Mouse (Mus musculus) forebrain, embryonic 16.5 days (tissue): Measurements from ENCODE around the gene Abcd3. TPM values are rescaled to one million over a fixed set of nuclear protein-coding genes. Genes with fewer than 3 reads are reported as not detected.

Experiments used
- ATAC-seq: fragments of 200-750 bp; cut with Nextera tagmentation; 2 replicates; pipeline ENCODE4 v1.8.0; 2017; ENCODE audit warnings: mild to moderate bottlenecking, moderate library complexity
- H3K27ac ChIP-seq: fragments of 300-500 bp; sonication (generic); 2 replicates; pipeline ENCODE4 v1.5.1; 2014; ENCODE audit warnings: low read length, control low read depth
- H3K27me3 ChIP-seq: fragments of 300-500 bp; sonication (generic); replicated peaks from 2 replicates; pipeline ENCODE4 v1.6.1; 2014; ENCODE audit warnings: low read length; ENCODE audit not compliant: control insufficient read depth, insufficient read depth
- H3K36me3 ChIP-seq: fragments of 300-500 bp; sonication (generic); 2 replicates; pipeline ENCODE4 v1.6.1; 2014; ENCODE audit not compliant: control insufficient read depth, insufficient read depth
- H3K4me1 ChIP-seq: fragments of 300-500 bp; sonication (generic); replicated peaks from 2 replicates; pipeline ENCODE4 v1.6.1; 2014; ENCODE audit warnings: low read length; ENCODE audit not compliant: control insufficient read depth, insufficient read depth
- H3K4me2 ChIP-seq: fragments of 300-500 bp; sonication (generic); 2 replicates; pipeline ENCODE4 v1.6.1; 2014; ENCODE audit warnings: mild to moderate bottlenecking, low read length, control low read depth
- H3K4me3 ChIP-seq: fragments of 300-500 bp; sonication (generic); replicated peaks from 2 replicates; pipeline ENCODE4 v1.5.1; 2014; ENCODE audit warnings: mild to moderate bottlenecking, low read length, control low read depth
- H3K9ac ChIP-seq: fragments of 300-500 bp; sonication (generic); replicated peaks from 2 replicates; pipeline ENCODE4 v1.6.1; 2014; ENCODE audit warnings: low read depth, low read length, control low read depth
- H3K9me3 ChIP-seq: fragments of 300-500 bp; sonication (generic); 2 replicates; pipeline ENCODE4 v1.6.1; 2016; ENCODE audit warnings: low read length; ENCODE audit not compliant: control insufficient read depth
- WGBS: fragments of 180-500 bp; shearing (Covaris S2); extraction: QIAGEN DNeasy Blood & Tissue Kit; methylation state at CpG from one replicate; pipeline ENCODE4 v1.1.7; 2014; 5-methylcytosine and 5-hydroxymethylcytosine counted together
- polyA plus RNA-seq: library from polyadenylated mRNA; unstranded; fragments of >200 nt; fragmentation: Nextera tagmentation; extraction: Ambion mirVana; gene quantifications from 2 replicates; pipeline ENCODE4 v1.2.1, GENCODE M21; 2015

The Abcd3 gene
- polyA plus RNA-seq, 1 experiment from 2014 or later, result 72.8 TPM

DNA sequence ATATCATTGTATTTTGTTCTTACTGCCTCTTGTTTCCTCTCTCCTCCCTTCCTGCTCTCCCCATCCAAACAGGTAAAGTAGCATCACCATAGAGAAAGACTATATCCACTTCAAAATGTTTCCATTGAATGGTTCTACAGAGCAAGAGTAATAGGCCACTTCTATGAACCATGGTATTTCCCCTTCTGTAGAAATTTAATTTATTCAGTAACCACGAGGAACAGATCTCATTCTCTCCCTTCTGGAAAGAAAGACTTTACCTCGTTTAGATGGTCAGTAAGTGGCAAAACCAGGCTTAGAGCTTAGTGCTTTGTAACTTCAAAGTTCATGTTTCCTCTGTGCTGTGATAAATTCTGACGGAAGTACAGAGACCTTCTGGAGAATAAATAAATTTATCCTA is 28.9 kb upstream of the Abcd3 start:
- Histone ChIP-seq H3K9me3 (no peaks in the 10 kb centered on the region), H3K27ac (no peak overlapping the region), H3K4me2 (no peak overlapping the region), H3K4me1 (no peaks in the 10 kb centered on the region), H3K9ac (no peak overlapping the region), H3K36me3 (no peaks in the 10 kb centered on the region), H3K4me3 (no peak overlapping the region), H3K27me3 (no peaks in the 10 kb centered on the region)
- WGBS, result 54% methylated on average over 3 of the region's 3 CpGs
- no peak for ATAC-seq

DNA sequence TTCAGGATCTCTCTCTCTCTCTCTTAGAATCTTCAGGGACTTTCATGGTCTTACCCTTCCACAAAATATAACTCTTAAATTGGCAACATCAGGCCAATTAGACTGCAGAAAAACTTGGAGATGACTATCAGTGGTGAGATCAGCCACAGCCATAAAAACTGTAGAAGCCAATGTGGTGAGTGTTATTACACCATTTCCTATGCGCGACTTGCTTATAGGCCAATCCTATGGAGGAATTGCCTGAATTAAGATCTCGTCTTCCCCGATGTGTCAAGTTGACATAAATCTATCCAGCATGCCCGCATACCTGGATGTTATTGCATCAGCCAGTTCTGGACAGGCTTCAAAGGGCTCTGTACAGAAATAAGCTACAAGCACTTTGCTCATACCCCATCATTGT is 28.2 kb upstream of the Abcd3 start:
- Histone ChIP-seq H3K36me3 (no peaks in the 10 kb centered on the region), H3K27ac (no peak overlapping the region), H3K27me3 (no peaks in the 10 kb centered on the region), H3K9ac (no peak overlapping the region), H3K4me3 (no peak overlapping the region), H3K4me1 (no peaks in the 10 kb centered on the region), H3K4me2 (no peak overlapping the region), H3K9me3 (no peaks in the 10 kb centered on the region)
- no peak for ATAC-seq
- 92% methylated on average over 5 of the region's 5 CpGs for WGBS

DNA sequence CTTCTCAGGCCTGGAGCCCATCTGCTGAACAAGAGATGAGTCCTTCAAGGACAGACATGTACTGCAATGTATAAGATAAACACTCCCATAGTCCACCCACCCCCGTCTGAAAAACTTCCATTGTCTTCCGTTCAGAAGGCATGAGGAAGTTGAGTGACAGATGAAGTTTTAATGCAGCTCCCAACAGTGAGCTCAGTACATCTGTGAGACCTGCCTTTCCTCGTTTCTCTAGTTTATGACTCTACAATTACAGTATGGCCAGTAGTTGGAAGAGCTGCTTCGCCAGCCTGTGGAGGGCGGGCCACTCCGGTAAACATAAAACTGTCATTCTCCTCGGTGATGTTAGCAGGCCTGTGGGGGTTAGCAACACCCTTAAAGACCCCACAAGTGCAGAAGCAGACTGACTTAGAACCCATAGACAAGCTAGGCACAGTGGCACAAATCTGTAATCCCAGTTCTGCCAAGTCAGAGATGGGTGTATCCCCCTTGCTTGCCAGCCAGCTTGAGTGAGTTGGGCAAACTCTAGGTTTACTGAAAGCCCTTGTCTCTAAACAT is 27.3 kb upstream of the Abcd3 start:
- no peak overlapping the region for H3K4me3 ChIP-seq
- WGBS, result 82% methylated on average over 7 of the region's 7 CpGs
- H3K36me3 ChIP-seq, result no peaks in the 10 kb centered on the region
- no peaks in the 10 kb centered on the region for H3K9me3 ChIP-seq
- no peak overlapping the region for H3K27ac ChIP-seq
- ATAC-seq, result no peak
- H3K27me3 ChIP-seq, result no peaks in the 10 kb centered on the region
- H3K9ac ChIP-seq, result no peak overlapping the region
- H3K4me2 ChIP-seq, result no peak overlapping the region
- no peaks in the 10 kb centered on the region for H3K4me1 ChIP-seq

DNA sequence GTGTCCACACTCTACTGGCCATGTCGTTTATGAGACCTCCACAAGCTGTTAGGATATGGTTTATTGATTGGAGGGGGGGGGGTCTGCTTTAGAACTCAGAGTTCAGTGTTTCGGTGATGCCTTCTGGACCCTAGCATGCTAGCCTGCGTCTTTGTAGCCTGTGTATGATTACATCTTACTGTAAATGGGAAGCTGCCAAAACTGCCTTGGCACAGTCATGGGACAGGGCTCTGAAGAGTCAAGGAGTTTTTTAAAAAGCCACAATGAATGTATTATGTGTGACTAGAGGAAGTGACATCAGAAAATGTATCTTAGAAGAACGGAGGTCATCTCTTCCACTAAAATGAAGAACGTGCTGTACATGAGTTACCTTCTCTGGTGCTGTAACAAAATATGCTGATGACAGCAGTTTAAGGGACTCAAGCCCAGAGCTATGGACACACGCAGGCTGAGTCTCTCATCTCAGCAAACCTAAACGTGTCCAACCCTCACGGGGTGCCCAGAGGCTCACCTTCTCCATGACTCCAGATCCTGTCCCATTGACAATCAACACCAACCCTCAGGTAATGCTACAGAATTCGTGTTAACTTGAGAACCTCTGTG is 26.4 kb upstream of the Abcd3 start:
- Histone ChIP-seq H3K27me3 (no peaks in the 10 kb centered on the region), H3K4me2 (no peak overlapping the region), H3K9ac (no peak overlapping the region), H3K36me3 (no peaks in the 10 kb centered on the region), H3K4me1 (no peaks in the 10 kb centered on the region), H3K27ac (no peak overlapping the region), H3K4me3 (no peak overlapping the region), H3K9me3 (no peaks in the 10 kb centered on the region)
- WGBS, result 79% methylated on average over 9 of the region's 9 CpGs
- no peak for ATAC-seq

DNA sequence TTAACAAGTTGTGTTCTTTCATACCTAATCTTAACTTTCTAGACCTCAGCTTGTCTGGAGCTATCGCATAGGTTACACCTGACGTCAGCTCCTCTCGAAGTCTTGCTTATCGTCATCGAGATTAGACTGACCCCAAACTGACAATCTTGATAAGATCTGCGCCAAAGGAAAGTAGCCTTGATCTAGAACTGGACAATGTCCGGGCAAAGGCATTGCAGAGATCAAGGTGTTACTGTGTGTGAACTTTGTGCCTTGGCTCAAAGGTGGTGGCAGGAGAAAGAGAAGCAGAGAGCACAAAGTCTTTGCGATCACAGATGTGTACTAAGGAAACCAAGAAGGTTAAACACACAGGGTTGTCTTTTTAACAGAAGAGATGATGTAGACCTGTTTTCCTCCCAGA is 25.2 kb upstream of the Abcd3 start:
- no peak overlapping the region for H3K9ac ChIP-seq
- H3K27me3 ChIP-seq, result no peaks in the 10 kb centered on the region
- no peak overlapping the region for H3K4me2 ChIP-seq
- no peaks in the 10 kb centered on the region for H3K36me3 ChIP-seq
- no peaks in the 10 kb centered on the region for H3K4me1 ChIP-seq
- H3K27ac ChIP-seq, result no peak overlapping the region
- H3K4me3 ChIP-seq, result no peak overlapping the region
- 95% methylated on average over 8 of the region's 8 CpGs for WGBS
- ATAC-seq, result no peak
- H3K9me3 ChIP-seq, result no peaks in the 10 kb centered on the region

DNA sequence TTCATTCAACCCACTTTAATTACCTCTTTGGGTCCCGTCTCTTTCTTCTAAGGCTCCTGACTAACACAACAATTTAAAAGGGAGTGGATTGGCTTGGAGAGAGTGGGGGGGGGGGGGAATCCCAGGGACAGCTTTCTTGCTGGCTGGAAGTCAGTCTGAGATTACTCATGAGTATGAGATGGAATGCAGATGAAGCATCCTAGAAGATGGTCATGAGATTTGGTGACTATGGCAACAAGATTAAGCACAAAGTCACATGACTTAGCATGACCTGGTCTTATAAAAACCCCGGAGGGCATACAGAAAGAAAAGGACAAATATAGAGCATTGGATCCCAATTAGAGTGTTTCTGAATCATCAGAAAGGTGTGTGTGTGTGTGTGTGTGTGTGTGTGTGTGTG is 19.6 kb upstream of the Abcd3 start:
- H3K4me1 ChIP-seq, result no peaks in the 10 kb centered on the region
- H3K4me3 ChIP-seq, result no peak overlapping the region
- no peak overlapping the region for H3K4me2 ChIP-seq
- H3K36me3 ChIP-seq, result no peaks in the 10 kb centered on the region
- 64% methylated on average over 2 of the region's 2 CpGs for WGBS
- ATAC-seq, result no peak
- H3K9me3 ChIP-seq, result no peaks in the 10 kb centered on the region
- no peak overlapping the region for H3K9ac ChIP-seq
- H3K27me3 ChIP-seq, result no peaks in the 10 kb centered on the region
- H3K27ac ChIP-seq, result no peak overlapping the region

- no peaks in the 10 kb centered on the region for H3K36me3 ChIP-seq
- H3K4me3 ChIP-seq, result no peak overlapping the region
- 86% methylated on average over 4 of the region's 4 CpGs for WGBS
- no peaks in the 10 kb centered on the region for H3K4me1 ChIP-seq
- no peak overlapping the region for H3K27ac ChIP-seq
- H3K27me3 ChIP-seq, result no peaks in the 10 kb centered on the region
- ATAC-seq, result no peak
- H3K4me2 ChIP-seq, result no peak overlapping the region
- no peaks in the 10 kb centered on the region for H3K9me3 ChIP-seq
- no peak overlapping the region for H3K9ac ChIP-seq
These were observed 19.1 kb upstream of the Abcd3 start for GRCm38 (mm10) chr3:121834250-121834649.

DNA sequence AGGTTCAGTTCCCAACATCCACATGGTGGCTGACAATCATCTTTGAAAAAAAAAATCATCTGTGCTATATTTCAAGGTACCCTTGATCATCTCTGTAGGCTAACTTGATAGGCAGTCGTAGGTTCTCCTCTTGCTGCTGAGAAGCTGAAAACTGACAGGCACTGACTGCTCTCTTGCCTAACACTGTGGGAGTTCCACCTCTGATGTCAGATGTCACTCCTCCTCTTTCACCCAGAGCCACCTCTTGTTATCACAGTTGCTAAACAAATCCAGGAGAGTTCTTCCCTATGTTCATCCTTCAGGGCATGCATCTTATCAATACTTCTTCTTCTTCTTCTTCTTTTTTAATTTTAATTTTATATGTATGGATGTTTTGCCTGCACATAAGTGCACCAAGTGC is 10.0 kb upstream of the Abcd3 start:
- Histone ChIP-seq H3K4me3 (no peak overlapping the region), H3K36me3 (no peaks in the 10 kb centered on the region), H3K27me3 (no peaks in the 10 kb centered on the region), H3K4me2 (no peak overlapping the region), H3K9ac (no peak overlapping the region), H3K4me1 (no peaks in the 10 kb centered on the region), H3K9me3 (no peaks in the 10 kb centered on the region), H3K27ac (no peak overlapping the region)
- WGBS, result 94% methylated on average over 1 of the region's 1 CpGs
- no peak for ATAC-seq

DNA sequence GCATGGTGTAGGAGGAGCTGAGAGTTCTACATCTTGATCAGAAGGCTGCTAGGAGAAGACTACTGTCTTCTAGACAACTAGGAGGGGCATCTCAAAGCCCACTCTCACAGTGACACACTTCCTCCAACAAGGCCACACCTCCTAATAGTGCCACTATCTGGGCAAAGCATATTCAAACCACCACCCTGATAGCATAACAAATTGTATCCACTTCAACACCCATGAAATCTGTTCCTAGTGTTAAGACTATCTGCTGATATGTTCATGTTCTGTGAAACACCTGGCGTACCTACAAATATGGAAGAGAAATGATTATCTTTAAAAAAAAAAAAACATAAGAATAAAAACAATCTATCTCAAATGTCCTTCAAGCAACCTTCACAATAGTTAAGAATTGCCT is 9.2 kb upstream of the Abcd3 start:
- ATAC-seq, result no peak
- H3K4me2 ChIP-seq, result no peak overlapping the region
- H3K9me3 ChIP-seq, result no peaks in the 10 kb centered on the region
- no peaks in the 10 kb centered on the region for H3K27me3 ChIP-seq
- no peaks in the 10 kb centered on the region for H3K4me1 ChIP-seq
- 93% methylated on average over 1 of the region's 1 CpGs for WGBS
- H3K4me3 ChIP-seq, result no peak overlapping the region
- no peak overlapping the region for H3K9ac ChIP-seq
- no peak overlapping the region for H3K27ac ChIP-seq
- H3K36me3 ChIP-seq, result no peaks in the 10 kb centered on the region

DNA sequence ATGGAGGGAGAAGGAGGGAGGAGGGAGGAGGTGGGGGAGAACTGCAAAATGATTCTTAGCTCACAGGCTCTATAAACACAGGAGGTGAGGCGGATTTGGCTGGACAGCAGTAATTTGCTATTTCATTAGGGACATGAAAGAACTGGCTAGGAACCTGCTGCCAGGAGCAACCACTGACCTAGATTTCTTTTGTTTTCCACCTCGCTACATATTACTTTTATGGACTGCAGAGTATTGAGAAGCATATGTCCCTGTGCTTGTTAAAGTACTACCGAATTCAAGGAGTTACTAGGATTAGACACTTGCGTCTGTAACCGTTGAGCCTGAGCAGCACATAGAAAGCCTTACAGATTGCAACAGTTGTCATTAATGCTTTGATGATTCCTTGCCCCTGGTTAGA is 7.5 kb upstream of the Abcd3 start:
- no peak overlapping the region for H3K27ac ChIP-seq
- no peak for ATAC-seq
- no peaks in the 10 kb centered on the region for H3K4me1 ChIP-seq
- H3K9me3 ChIP-seq, result no peaks in the 10 kb centered on the region
- no peak overlapping the region for H3K4me2 ChIP-seq
- H3K36me3 ChIP-seq, result no peaks in the 10 kb centered on the region
- no peak overlapping the region for H3K4me3 ChIP-seq
- 73% methylated on average over 5 of the region's 5 CpGs for WGBS
- no peaks in the 10 kb centered on the region for H3K27me3 ChIP-seq
- H3K9ac ChIP-seq, result no peak overlapping the region
